Mouse (Mus musculus) liver, embryonic 14.5 days (tissue): Measurements from ENCODE around the gene Arhgap27.

Experiments used
- CTCF ChIP-seq: IDR thresholded peaks from 2 replicates; pipeline ENCODE4 v1.5.1; 2016; ENCODE audit warnings: antibody characterized with exemption, low read depth, control low read depth
- EP300 ChIP-seq: IDR thresholded peaks from 2 replicates; pipeline ENCODE4 v1.6.1; 2016; ENCODE audit warnings: antibody characterized with exemption, low read depth

DNA sequence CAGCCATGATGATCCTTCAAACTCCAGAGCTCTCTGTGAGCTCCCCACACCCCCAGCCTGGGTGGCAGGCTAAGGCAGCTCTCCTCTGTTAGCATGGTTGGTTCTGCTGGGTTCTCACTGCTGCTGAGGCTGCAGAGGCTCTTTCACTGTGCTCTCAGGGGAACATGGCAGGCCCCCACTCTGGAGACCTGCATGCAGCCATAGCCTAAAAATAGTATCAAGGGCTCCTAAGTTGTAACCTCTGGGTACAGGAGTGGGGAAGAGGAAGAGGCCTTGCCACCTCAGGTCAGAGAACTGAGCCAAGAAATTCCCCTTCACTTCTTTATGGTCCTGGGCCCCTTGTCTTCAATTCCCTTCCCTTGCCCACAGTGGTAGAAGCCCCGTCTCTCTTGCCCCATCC is 19.6 kb downstream of the Arhgap27 start:
- TF ChIP-seq CTCF (no peak), EP300 (no peak)
